Mouse (Mus musculus) neural tube, embryonic 14.5 days (tissue): ENCODE data around the gene Atg16l2. TPM values are rescaled to one million over a fixed set of nuclear protein-coding genes. Genes with fewer than 3 reads are reported as not detected.

ENCODE experiments used
- ATAC-seq: fragments of 200-750 bp; cut with Nextera tagmentation; 2 replicates; pipeline ENCODE4 v1.8.0; 2017; ENCODE audit warnings: low read depth, mild to moderate bottlenecking, moderate TSS enrichment, moderate library complexity
- H3K27ac ChIP-seq: fragments of 300-500 bp; sonication (generic); 2 replicates; pipeline ENCODE4 v1.5.1; 2014; ENCODE audit warnings: low read depth, mild to moderate bottlenecking, control low read depth, low read length, moderate library complexity, mixed read lengths
- H3K27me3 ChIP-seq: fragments of 300-500 bp; sonication (generic); 2 replicates; pipeline ENCODE4 v1.6.1; 2014; ENCODE audit warnings: low read length; ENCODE audit not compliant: control insufficient read depth, insufficient read depth
- H3K36me3 ChIP-seq: fragments of 300-500 bp; sonication (generic); 2 replicates; pipeline ENCODE4 v1.6.1; 2014; ENCODE audit warnings: low read length, mixed read lengths; ENCODE audit not compliant: control insufficient read depth, insufficient read depth
- H3K4me1 ChIP-seq: fragments of 300-500 bp; sonication (generic); 2 replicates; pipeline ENCODE4 v1.6.1; 2014; ENCODE audit warnings: low read length; ENCODE audit not compliant: control insufficient read depth, insufficient read depth
- H3K4me2 ChIP-seq: fragments of 300-500 bp; sonication (generic); 2 replicates; pipeline ENCODE4 v1.6.1; 2014; ENCODE audit warnings: mild to moderate bottlenecking, low read depth, low read length, control low read depth
- H3K4me3 ChIP-seq: fragments of 300-500 bp; sonication (generic); 2 replicates; pipeline ENCODE4 v1.5.1; 2014; ENCODE audit warnings: low read depth, low read length, control low read depth, mixed read lengths
- H3K9ac ChIP-seq: fragments of 300-500 bp; sonication (generic); replicated peaks from 2 replicates; pipeline ENCODE4 v1.6.1; 2014; ENCODE audit warnings: low read depth, mild to moderate bottlenecking, control low read depth, low read length, mixed read lengths
- H3K9me3 ChIP-seq: fragments of 300-500 bp; sonication (generic); 2 replicates; pipeline ENCODE4 v1.6.1; 2016; ENCODE audit warnings: low read length; ENCODE audit not compliant: control insufficient read depth
- WGBS: fragments of 180-500 bp; shearing (Covaris S2); extraction: QIAGEN DNeasy Blood & Tissue Kit; methylation state at CpG from one replicate; pipeline ENCODE4 v1.1.7; 2014; 5-methylcytosine and 5-hydroxymethylcytosine counted together
- polyA plus RNA-seq: library from polyadenylated mRNA; unstranded; fragments of >200 nt; fragmentation: Nextera tagmentation; extraction: Ambion mirVana; gene quantifications from 2 replicates; pipeline ENCODE4 v1.2.1, GENCODE M21; 2014

Atg16l2 gene
- polyA plus RNA-seq: 17.2 and 28.8 TPM in 2 replicates

DNA sequence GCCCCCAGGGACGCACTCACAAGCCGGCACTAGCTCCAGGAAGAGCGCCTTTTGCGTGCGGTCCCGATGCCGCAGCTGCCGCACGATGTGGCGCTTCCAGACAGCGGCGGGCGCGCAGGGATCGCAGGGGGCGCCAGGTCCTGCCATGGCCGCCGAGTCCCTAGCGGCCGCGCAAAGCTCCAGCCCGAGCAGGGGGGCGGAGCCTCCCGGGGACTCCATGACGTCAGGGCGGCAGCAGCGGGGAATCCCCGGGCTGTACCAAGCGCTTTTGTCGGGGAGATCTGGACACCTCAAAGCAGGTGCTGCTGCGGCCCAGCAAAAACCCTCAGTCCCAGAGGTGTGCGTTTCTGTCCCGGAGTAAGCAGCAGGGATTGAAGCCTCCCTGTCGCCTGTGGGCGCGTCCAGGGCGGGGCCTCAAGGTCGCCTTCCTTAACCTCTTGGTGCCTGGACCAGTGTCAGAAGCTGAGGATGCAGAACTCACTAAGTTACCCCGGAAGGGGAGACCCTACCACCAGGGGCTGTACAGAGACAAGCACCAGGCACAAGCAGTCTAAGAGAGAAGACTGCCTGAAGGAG, at the start of gene Atg16l2:
TSS of gene Atg16l2 (minus strand) at position 371 of the 576 bp plus-strand sequence.
- Histone ChIP-seq H3K27me3 (0 out of 2 replicates have a peak, but pooled peaks cover 3% of the 10 kb centered on the region), H3K4me2 (peak within 1 kb of the TSS; percentile 90), H3K36me3 (no peaks in the 10 kb centered on the region), H3K4me3 (peak within 1 kb of the TSS; percentile 67), H3K27ac (peak within 1 kb of the TSS; percentile 60), H3K4me1 (peaks cover 4% of the 10 kb centered on the region), H3K9ac (peak within 1 kb of the TSS; percentile 72), H3K9me3 (no peaks in the 10 kb centered on the region)
- under 1% methylated on average over 39 of the region's 39 CpGs for WGBS
- peak; percentile 96 for ATAC-seq

DNA sequence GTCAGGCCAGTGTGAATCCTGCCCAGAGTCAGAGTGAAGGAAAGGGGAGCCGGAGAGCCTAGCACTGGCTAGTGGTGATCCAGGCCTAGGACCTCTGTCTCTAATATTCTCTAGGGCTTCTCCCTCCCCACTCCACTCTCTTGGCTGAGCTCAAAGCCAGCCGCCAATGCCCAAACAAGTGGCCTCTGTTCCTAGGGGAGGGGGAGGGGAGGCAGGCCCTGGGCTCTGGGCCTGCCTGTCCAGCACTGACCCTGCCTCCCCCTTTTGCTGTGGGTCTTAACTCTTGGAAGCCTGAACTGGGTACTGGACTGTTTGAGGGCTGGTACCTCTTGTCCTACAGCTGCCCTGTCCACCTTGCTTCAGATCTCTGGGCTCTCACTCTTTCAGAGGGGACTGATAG, 47.8 kb upstream of the Atg16l2 start:
- WGBS: 75% methylated on average over 1 of the region's 2 CpGs
- Histone ChIP-seq H3K9ac (no peak overlapping the region), H3K27ac (no peak overlapping the region), H3K4me3 (no peak overlapping the region), H3K9me3 (no peaks in the 10 kb centered on the region), H3K36me3 (no peaks in the 10 kb centered on the region), H3K4me1 (peaks cover 3% of the 10 kb centered on the region; the same call in 1 of the 2 replicates), H3K27me3 (0 out of 2 replicates have a peak, but pooled peaks cover 3% of the 10 kb centered on the region), H3K4me2 (no peak overlapping the region)
- ATAC-seq: peak; percentile 33; the same call in 1 of the 2 replicates

DNA sequence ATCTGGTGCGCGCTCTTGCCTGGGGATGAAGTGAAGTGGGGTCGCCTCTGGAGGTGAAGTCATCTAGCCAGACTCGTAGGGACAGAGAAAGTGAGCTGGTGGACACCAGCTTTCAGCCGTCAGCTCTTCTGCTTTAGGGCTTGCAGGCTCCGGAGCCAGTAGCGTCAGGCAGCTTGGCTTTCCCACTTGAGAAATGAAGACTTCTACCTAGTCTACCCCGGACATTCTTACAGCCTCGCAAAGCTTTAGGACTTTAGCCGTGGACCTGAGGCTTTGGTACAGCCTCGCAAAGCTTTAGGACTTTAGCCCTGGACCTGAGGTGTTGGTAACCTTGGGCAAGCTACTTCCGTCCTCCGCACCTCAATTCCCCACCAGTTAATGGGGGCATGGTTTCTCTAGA, 46.3 kb upstream of the Atg16l2 start:
- H3K27ac ChIP-seq: no peak overlapping the region
- H3K27me3 ChIP-seq: 0 out of 2 replicates have a peak, but pooled peaks cover 3% of the 10 kb centered on the region
- peak overlapping the region; percentile 40 for H3K4me3 ChIP-seq
- H3K9ac ChIP-seq: peak overlapping the region; percentile 56
- H3K4me2 ChIP-seq: peak overlapping the region; percentile 82
- ATAC-seq: no peak
- 5% methylated on average over 13 of the region's 13 CpGs for WGBS
- no peaks in the 10 kb centered on the region for H3K9me3 ChIP-seq
- H3K4me1 ChIP-seq: peaks cover 3% of the 10 kb centered on the region; the same call in 1 of the 2 replicates
- H3K36me3 ChIP-seq: no peaks in the 10 kb centered on the region

DNA sequence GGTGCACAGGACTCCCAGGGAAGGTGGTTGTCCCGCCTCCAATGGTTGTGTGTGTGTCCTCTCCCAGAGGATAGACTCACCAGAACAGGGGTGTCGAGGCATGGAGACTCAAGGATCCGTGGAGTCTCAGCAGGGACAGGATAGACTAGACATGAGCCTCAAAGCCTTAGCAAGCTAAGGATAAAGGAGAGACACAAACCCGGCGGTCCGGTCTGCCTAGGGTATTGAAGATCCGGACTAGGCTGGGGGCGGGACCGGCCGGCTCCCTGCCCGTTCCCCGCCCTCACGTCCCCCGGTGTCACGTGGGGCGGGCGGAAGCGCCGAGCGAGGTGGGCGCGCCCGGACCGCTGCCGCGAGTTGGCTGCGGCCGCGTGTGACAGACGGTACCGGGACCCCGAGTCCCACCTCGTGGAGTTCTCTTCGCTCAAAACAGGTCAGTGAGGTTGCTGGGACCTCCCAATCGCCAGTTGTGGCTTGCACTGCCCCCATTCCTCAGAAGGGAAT, 45.8 kb upstream of the Atg16l2 start, which contains the start of gene Arap1:
TSS of gene Arap1 (plus strand) at position 301 of the 504 bp plus-strand sequence.
- WGBS: under 1% methylated on average over 30 of the region's 35 CpGs
- Histone ChIP-seq H3K27ac (no peak within 1 kb of the TSS), H3K4me3 (peak within 1 kb of the TSS; percentile 40), H3K27me3 (0 out of 2 replicates have a peak, but pooled peaks cover 3% of the 10 kb centered on the region), H3K4me2 (peak within 1 kb of the TSS; percentile 82), H3K9ac (peak within 1 kb of the TSS; percentile 56), H3K4me1 (peaks cover 3% of the 10 kb centered on the region; the same call in 1 of the 2 replicates), H3K9me3 (no peaks in the 10 kb centered on the region), H3K36me3 (no peaks in the 10 kb centered on the region)
- ATAC-seq: peak; percentile 59

DNA sequence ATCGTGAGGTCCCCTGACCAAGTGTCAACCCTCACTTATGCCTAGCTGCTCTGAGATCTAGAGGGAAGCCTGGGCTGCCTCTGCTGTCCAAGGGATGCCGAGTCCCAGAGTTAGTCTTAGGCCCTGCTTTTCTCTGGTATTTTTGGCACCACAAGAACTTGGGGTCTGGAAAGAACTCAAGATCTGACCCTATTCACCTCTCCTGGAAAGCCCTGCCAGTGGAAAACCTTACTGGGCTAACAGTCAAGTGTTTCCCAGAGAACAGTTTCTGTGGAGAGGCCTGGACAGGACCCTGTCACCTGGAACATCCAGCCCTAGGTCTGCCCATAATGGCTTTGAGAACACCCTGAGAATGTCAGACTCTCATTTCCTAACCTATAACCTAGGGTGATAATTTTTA, 44.9 kb upstream of the Atg16l2 start:
- Histone ChIP-seq H3K4me2 (no peak overlapping the region), H3K9me3 (no peaks in the 10 kb centered on the region), H3K4me1 (peaks cover 3% of the 10 kb centered on the region; the same call in 1 of the 2 replicates), H3K9ac (no peak overlapping the region), H3K36me3 (no peaks in the 10 kb centered on the region), H3K27ac (no peak overlapping the region), H3K27me3 (0 out of 2 replicates have a peak, but pooled peaks cover 3% of the 10 kb centered on the region), H3K4me3 (no peak overlapping the region)
- WGBS: 75% methylated on average over 2 of the region's 2 CpGs
- no peak for ATAC-seq

DNA sequence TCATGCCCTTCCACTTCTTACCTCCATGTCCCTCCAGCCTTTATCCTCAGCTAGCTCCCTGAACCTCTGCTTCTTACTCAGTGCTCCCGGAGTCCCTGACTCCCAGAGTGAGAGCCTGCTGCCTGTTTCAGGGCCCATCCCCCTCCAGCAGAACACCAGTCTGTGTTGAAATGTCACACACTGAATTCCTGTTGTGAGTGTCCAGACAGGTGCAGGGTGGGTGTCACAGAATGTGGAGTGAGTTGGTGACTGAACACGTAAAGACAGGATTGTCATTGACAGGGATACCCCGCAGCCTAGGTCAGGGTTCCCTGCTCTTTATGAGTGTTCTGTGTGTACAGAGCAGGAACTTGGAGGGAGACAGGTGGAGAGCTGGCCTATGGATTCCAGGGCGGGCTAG, 42.8 kb upstream of the Atg16l2 start:
- no peak overlapping the region for H3K4me3 ChIP-seq
- peaks cover 3% of the 10 kb centered on the region; the same call in 1 of the 2 replicates for H3K4me1 ChIP-seq
- no peak overlapping the region for H3K9ac ChIP-seq
- no peak overlapping the region for H3K4me2 ChIP-seq
- 80% methylated on average over 4 of the region's 4 CpGs for WGBS
- no peaks in the 10 kb centered on the region for H3K36me3 ChIP-seq
- ATAC-seq: no peak
- 0 out of 2 replicates have a peak, but pooled peaks cover 3% of the 10 kb centered on the region for H3K27me3 ChIP-seq
- no peaks in the 10 kb centered on the region for H3K9me3 ChIP-seq
- no peak overlapping the region for H3K27ac ChIP-seq

DNA sequence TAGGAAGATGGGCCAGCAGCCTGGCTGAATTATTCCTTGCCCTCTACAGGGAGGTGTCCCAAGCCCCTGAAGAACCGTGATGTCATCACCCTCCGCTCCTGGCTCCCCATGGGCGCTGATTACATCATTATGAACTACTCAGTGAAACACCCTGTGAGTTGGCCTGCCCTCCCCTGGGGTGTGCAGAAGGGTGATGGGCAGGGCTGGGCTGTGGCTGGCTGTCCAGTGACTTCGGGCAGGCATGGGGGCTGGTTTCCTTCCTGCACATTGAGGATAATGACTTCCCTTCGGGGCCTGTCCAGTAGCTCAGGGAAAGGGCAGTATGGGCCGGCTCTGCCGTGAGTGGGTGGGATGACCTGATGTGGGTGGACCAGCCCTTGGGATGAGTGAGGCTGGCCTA, 41.1 kb upstream of the Atg16l2 start:
- WGBS: 82% methylated on average over 7 of the region's 7 CpGs
- Histone ChIP-seq H3K27me3 (no peaks in the 10 kb centered on the region), H3K9me3 (no peaks in the 10 kb centered on the region)

DNA sequence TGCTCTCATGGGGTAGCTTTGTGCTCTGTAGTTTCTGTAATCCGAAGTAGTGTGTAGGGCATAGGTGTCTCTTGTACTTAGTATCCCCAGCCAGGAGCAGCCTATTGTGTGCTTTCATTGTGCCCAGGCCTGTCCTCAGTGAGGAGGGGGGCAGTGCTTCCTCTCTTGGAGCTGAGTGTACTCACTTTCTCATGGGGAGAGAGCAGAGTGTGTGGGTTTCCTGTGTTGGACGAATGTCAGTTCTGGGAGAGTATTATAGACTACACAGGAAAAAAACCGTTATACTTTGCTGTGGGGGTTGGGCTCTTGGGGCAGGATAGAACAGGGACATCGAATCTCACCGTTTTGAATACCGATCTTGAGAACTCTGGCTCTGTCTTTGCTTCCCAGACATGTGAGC, 39.4 kb upstream of the Atg16l2 start:
- Histone ChIP-seq H3K27ac (no peak overlapping the region), H3K4me2 (no peak overlapping the region), H3K4me3 (no peak overlapping the region), H3K36me3 (no peaks in the 10 kb centered on the region), H3K9me3 (no peaks in the 10 kb centered on the region), H3K4me1 (no peaks in the 10 kb centered on the region), H3K27me3 (no peaks in the 10 kb centered on the region), H3K9ac (no peak overlapping the region)
- ATAC-seq: no peak
- 81% methylated on average over 6 of the region's 6 CpGs for WGBS

More for the DNA sequence above, 41.1 kb upstream of the Atg16l2 start:
- Histone ChIP-seq H3K27ac (no peak overlapping the region), H3K9ac (no peak overlapping the region), H3K4me1 (peaks cover 3% of the 10 kb centered on the region; the same call in 1 of the 2 replicates), H3K4me2 (no peak overlapping the region), H3K4me3 (no peak overlapping the region), H3K36me3 (no peaks in the 10 kb centered on the region)
- ATAC-seq: no peak

DNA sequence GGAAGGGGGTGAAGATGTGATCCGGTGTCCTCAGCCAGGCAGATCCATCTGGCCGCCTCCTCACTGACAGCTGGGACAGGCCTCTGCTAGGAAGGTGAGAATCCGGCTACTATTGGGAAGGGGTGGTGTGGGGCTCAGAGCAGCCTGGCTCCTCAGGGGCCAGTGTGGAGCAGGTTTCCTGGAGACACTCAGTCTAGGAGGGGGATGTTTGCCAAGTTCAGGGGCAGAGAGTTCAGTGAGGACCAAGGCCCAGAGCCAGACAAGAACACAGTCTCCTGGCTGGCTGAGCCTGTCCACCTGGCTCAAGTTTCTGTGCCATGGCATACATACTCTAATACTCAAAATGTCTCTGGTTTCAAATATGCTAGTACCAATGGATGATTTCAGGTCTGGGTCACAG, 35.4 kb upstream of the Atg16l2 start:
- 89% methylated on average over 3 of the region's 3 CpGs for WGBS
- Histone ChIP-seq H3K36me3 (no peaks in the 10 kb centered on the region), H3K27me3 (no peaks in the 10 kb centered on the region), H3K9me3 (no peaks in the 10 kb centered on the region), H3K27ac (no peak overlapping the region), H3K4me2 (no peak overlapping the region), H3K9ac (no peak overlapping the region), H3K4me3 (no peak overlapping the region), H3K4me1 (no peaks in the 10 kb centered on the region)
- ATAC-seq: no peak
